Mouse (Mus musculus) telencephalon, adult 2 months (tissue): ENCODE measurements around the gene Apbb2.

Experiments
- DNase-seq: peaks from one replicate; pipeline ENCODE4 v3.0.0-alpha.2; 2011; ENCODE audit warnings: low read depth, low spot score

Gene Apbb2

DNA sequence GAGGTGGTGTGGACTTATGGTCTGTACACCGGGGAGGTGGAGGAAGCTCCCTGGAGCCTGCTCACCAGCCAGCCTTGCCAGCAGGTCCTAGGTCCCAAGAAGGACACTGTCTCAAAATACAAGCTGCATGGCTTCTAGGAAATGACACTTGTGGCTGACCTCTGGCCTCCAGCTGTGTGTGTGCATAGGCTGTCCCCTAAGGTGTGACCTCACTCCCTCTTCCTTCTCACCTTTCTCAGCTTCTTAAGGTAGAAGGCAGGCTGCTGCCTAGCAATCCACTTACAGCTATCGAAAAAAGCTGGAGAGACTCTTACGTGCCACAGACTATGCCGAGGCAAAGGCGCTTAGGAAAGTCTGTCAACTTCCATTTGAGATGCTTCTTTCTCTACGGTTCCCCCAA lies 142.8 kb downstream of the Apbb2 start:
- no peak for DNase-seq

DNA sequence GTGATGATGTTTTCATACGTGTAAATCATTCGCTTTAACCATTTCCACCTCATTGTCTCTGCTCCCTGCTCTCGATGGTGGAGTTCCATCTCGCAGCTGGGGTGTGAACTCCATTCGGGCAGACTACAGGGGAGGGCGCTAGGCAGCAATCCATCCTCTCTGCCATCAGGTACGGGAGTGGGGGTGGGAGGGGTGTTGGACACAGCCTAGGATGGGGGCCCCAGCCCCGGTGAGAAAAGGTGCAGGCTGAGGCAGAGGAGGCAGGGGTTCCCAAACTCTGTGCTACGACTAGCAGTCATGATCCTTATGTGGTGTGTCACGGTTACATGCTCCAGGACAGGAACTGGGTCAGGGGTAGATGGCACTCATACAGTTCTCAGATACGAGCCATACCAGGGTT lies 144.4 kb downstream of the Apbb2 start:
- DNase-seq, result no peak

DNA sequence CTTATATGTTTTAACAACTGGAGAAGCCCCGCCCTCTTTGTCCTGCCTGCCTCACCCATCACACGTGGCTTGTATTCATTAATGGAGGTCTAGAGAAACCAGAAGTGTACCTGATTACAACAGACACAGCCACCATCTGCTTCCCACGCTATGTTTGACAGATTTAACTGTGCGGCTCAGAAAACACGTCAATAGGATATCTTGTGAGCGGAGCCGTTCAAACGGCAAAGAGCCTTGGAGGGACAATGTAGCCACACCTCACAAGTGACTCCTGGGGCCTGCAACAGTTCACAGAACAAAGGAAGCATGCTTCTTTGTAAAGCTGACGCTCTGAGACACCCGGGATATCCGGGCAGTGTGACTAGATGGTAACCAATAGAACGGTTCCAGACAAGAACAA lies 145.0 kb downstream of the Apbb2 start:
- DNase-seq, result no peak

DNA sequence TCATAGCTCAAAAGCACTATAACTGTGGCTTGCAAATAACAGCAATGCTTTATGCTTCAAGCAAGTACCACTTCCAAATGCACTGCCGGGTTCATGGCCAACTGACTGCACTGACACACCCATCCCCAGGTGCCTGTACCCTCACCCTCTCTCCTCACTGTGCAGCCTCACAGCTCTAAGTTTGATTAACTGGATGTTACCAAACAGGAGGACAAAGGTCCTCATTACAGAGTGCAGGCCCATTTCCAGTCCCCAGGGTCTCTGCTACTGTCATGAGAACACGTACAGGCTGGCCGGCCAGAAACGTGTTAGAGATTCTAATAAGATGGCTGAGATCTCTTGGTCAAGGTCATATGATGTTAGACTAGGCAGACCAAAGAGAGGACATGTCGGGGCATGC lies 147.7 kb downstream of the Apbb2 start:
- no peak for DNase-seq

DNA sequence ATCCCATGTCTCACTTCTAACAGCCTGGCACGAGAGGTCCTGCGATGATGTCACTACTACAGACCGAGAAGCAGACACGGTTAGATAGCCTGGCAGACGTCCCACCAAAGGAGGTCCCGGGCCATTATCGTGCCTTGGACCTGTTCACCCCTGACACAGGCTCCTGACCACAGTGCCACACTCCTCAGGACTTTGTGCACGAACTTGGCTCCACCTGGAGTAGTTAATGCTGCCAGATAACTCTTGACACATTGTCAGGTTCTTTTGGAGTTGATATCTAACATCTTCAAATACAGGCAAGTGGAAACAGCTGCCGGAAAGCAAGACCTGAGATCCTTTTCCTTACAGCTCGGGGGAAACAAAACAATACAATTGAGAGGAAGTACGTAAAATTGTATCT lies 148.9 kb downstream of the Apbb2 start:
- no peak for DNase-seq

DNA sequence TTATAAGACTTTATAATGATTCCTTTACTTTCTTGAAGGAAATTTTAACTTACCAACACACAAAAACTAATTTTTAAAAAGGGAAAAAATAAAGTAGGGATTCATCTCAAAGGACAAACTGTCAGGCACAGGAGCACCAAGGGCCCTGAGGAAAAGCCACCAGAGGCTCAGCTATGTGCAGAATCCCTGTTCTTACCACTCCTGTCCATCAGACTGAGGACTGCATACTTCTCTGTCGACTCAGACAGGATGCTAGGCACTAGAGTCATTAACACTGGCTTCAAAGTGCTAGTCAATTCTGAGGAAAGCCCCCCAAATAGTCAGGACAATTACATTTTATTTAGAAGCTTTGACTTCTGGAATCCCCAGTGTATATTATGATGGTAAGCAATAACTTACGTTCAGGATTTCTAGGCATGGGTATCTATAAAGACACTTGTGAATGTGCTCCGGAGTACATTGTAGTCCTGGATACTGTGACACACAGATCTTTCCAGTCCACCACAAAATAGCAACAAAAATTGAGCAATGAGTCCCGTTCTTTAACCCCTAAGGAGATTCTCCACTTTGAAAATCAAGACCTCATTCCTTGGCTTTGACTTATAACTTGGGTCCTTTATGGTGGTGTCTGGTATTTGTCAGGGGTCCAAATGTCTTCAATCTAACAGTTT lies 150.1 kb downstream of the Apbb2 start:
- DNase-seq, result no peak

DNA sequence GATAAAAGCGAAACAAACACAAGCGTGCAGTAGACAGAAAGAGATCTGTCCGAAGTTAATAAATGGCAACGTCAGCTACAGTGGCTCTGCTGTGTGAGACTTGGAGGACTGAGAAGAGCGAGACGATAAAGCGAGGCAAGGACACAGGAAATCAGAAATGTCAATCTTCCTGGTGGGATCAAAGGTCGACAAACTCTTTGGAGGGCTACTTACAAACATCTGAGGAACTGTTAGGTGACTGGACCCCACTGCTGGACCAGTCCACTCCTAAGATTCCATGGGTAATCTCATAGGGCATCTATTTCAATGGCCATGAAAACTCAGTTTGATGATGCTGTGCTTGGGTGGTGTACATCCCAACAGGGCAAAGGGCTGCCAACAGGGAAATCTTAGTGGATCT lies 155.9 kb downstream of the Apbb2 start:
- no peak for DNase-seq

DNA sequence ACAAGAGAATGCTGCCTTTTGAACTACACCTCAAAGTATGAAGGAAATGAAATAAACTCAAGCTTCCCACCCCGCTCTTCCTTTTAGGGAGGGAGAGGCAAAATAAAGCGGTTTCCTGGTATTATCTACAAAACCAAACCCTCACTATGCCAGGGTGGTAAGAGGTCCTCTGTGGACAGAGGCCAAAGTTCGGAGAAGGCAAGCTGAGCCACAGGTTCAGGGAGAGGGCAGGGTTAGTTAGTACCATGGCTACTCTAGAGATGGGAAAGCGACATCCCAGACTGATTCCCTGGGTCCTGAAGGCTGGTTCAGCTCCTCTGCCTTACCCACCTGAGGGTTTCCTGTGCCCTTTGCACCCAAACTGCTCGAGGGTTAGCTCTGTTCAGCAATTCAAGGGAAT lies 159.7 kb downstream of the Apbb2 start:
- no peak for DNase-seq

DNA sequence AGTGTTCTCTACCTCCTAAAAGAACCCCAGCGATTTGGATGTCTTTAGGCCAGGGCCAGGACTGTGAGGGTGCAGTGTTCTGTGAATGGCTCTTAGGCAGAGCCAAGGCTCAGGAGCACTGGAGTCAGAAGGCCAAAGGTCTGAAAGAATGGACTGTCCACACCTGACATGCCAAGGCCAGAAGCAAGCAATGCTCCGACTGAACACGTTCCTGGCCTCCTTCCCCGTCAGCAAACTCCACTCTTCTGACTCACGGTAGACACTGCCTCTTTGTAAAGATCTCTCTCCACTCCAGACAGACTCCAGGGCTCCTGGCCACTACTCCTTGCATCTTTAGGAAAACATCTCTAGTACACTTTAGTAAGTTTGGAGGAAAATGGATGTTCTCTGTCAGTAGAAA lies 163.3 kb downstream of the Apbb2 start:
- DNase-seq, result no peak

DNA sequence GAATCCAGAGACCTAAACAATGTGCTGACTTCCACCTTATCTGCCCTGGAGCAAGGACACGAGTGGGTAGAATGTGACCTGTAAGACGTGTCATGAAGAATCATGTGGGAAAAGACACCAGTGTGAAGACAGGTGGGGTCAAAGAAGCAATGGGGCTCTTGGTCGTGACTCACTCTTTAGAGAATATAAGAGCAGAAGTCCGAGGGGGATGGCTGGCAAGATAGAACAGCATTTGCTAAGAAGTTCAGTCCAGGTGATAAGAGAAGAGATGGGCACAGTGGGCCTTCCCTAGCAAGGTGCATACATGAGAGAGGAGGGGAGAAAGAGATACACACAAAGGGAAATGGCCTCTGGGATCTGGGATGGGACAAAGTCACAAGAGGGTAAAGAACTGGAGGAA lies 163.8 kb downstream of the Apbb2 start:
- no peak for DNase-seq

DNA sequence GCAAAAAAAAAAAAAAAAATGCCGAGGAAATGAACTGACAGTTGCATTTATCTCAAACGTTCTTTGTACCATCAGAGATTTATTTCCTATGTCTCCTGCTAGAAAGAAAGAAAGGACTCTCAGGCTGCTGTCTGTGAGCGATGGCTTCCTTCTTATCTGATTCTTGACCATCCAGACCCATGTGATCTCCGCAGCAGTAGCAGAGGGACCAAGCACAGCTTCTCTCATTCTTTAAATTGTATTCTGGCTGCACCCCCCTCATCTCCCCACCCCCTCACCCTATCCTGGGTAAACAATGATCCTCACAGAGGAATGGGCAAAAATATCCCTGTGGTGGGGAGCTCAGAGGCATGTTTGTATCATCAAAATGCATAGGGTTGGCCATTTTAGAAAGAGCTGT lies 165.5 kb downstream of the Apbb2 start:
- no peak for DNase-seq

DNA sequence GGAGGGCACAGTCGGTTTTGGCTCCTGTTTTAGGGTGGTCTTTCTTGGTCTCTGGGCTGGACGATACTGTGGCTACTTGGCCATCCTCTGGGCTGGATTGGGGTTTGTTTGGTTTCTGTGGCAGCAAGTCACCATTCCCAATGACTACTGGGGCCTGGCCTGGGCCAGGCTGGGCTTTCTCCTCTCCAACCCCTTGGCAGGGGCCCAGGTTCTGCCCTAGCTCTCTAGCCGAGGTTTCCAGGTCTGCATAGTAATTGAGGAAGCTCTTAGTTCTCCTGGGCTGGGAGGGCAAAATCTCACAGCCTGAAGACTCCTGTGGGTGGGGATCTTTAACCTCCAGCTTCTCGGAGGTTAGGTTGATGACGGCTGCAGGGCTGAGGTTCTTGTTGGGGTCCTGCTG lies 167.0 kb downstream of the Apbb2 start:
- no peak for DNase-seq

DNA sequence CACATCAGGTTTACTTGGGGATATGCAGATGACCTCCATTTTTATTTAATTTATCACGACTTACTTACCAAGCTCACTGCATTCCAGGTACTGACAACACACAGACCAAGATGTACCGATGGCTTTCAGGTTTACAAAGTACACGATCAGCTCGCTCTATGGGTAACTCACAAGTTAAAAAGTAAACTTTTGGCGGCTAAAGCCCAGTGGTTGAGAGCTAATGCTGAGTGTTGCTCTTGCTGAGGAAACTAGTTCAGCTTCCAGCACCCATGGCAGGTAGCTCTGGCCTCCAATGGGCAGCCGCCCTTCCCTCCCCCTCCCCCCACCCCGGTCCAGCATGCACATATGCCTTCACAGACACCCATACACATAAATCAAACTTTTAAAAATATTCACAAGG lies 173.1 kb downstream of the Apbb2 start:
- no peak for DNase-seq

DNA sequence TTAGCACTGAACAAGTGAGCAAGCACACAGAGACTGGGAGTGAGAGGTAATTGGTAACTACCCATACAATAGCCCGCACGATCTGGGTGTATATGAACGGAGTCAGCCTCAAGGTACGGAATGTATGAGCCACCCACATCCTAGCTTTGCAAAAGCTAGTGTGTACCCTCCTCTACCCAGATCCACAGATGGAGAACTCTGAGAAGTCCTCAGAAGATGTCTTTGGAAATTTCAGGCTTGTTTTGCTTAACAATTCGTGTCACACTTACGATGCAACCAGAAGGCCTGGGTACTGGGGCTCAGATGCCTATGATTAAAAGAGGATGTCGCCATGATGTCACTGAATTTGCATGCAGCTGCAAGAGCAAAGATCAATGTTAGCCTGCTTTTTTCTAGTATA lies 176.3 kb downstream of the Apbb2 start:
- peak; percentile 47 for DNase-seq

DNA sequence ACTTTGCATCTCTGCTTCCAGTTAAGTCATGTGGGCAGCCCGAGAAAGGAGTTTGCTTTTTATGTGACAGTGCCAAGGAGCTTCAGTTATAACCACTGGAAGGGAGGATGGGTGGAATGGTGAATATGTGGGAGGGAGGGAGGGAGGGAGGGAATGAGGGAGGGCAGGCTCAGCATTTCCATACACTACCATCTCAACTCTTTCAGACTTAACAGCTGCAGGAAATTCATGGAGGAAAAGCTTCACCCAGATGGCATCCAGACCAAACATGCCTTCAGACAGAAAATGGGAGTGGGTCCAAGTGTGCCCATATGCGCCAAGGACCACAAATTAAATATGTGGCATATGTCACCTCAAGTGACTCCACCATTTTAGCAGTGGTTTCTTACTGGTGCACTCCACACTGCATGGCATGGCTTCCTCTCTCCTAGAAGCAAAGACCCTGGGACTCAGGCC lies 181.8 kb downstream of the Apbb2 start:
- no peak for DNase-seq

DNA sequence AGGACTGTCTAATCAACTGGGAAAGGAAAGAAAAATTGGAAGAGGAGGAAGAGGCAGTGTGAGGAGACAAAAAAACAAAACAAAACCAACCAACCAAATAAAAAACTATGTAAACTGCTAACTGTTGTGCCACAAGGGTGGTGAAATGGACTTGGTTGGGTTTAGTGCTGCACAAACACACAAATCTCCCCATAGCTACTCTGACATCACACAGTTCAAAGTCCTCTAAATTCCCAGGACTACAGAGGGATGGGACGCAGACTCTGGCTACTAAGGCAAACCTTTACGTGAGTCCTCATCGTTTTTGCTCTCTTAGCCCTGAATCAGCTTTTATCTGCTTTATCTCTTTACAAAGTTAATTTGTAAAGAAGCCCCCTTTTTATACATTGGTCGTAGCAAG lies 183.4 kb downstream of the Apbb2 start:
- no peak for DNase-seq

DNA sequence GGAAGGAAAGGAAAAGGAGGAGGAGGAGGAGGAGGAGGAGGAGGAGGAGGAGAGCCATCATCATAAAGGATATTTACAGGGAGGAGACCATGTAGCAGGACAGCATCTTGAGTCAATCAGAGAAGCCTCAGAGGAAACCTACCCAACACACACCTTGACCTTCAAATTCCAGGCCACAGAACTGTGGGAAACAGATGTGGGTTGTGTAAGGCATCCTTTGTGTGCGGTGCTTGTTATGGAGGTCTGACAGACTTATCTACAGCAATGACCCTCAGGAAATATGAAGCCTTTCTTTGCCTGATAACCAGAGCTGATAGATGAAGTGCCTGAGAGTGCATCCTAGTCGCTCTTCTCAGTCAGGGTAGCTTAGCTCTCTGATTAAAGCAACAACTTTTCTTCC lies 189.5 kb downstream of the Apbb2 start:
- no peak for DNase-seq

DNA sequence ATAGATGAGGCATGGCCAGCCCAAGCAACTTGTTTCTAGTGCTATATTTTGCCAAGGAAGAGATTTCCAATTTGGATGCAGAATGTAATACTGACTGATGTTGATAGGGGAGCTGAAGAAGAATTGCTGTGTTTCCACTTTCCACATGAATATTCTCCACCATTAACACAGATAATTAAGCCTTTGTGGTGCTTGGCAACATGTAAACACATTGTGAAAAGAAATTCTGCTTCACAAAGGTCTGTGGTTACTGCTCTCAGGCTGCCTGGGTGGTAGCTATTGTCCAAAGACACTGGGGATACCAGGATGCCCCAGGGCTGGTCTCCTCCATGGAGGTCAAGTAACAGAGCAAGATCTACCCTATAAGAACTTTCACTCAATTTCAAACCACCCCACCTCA lies 190.5 kb downstream of the Apbb2 start:
- no peak for DNase-seq

DNA sequence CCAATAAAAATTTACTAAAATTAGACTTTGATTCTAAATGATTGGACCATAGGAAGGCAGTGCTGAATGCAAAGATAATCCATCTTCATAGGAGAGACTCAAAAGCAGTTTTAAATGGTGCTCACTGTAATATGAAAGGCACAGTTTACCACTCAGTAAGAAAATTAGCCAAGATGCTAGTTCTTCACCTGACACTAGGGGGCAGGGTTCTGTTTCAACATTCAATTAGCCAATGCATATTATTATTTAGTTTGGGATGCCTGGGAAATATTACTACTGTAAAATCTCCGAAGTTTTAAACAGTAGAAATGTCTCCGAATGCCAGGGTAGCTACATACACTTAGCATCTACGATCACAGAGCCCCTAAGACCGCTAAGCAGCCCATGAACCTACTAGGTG lies 194.7 kb downstream of the Apbb2 start:
- no peak for DNase-seq

DNA sequence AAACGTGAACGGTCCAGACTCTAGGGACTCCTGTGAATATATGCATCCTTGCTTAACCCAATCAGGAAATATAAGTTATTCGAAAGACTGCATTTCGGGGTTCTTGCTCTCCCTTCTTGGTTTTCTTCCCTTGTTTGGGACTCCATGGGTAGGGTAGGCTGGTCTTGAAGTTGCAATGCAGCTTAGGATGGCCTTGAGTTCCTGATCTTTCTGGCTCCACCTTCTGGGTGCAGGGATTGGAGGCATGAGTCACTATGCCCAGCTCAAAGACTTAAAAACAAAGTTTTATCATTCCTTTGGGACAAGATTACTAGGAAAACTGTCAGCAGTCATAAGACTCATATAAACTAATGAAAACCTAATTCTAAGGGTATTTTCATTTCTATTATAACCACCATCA lies 195.1 kb downstream of the Apbb2 start:
- no peak for DNase-seq

DNA sequence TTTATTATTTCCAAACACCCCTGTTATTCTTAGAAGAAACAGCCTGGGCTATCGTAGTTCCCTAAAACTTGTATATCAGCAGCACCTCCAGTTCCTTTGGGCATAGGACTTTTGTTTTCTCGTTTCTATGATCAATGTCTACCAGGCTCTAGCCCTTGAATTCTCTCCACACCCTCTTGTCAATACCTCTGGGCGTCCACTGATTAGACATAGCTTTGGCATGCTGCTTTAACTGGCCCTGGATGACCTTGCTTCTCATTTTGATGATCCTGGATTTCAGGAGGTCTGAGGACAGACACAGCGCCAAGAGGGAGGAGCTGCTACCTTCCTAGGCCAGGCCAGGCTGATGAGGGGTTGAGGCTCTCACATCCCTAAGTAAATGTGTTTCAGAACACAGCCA lies 196.6 kb downstream of the Apbb2 start:
- no peak for DNase-seq

DNA sequence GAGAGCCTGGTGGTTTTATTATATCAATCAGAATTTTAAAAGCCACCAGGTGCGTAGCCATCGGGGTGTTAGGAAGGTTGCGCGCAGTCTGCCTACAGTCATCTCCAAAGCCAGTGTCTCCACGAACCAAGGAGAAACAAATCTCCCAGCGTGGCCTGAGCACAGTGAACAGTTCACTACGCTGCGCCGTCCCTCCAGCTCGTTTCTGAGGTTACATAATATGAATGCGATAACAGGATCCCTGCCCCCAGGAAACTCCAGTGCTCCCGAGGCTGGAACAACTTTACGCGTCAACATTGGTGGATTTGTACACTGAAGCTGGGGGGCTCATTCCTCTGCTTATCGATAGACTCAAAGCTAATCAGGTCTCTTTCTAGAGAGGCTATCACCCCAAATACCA lies 197.4 kb downstream of the Apbb2 start:
- DNase-seq, result no peak

DNA sequence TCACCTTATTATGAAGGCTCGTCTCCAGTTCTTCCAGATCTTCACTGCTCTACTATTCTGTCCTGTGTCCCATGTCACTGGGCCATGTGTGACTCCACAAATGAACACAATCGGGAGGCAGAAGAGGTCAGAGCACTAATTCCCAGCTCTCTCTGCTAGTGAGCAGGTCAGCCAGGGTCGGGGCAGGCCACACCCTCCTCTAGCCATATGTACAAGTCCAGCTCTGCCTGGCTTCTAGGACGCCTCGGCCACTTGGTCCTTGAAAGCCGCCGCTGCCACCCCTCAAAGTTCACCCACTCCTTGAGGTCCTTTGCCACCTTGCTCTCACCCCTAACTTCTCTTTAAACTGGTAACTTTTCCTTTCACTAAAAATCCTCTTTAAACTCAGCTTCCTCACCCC lies 198.6 kb downstream of the Apbb2 start:
- no peak for DNase-seq

DNA sequence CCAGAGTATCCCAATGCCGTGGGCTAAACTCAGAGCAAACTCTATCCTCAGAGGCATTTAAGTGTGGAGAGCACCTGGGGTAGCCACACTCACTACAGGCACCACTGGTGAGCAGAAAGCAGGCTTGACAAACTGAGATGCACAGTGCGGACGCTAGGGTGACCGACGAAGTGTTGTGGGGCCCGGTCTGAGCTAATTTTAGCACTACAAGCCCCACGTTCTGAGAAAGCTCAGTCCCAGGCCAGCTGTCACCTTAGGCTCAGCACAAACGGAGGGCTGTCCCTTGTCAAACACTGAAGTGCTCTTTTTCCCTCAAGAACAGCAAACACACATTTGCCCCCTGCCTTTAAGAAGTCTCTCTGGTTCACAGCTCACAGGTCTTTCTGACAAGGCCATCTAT lies 201.3 kb downstream of the Apbb2 start:
- DNase-seq, result no peak
